Mouse (Mus musculus): ENCODE results near the gene Smim8. TPM values are rescaled to one million over a fixed set of nuclear protein-coding genes. Genes with fewer than 3 reads are reported as not detected.
"Not testable (repeated sequence)": the region's sequence is repeated elsewhere in the genome, so short reads cannot be mapped to it uniquely, and the experiment has no call there.

The Smim8 gene
- polyA plus RNA-seq, 1 experiment from 2014 or later, result 43.4 TPM

GRCm38 (mm10) chr4:34725710-34726109 lies 52.5 kb downstream of the Smim8 start:
- H3K9me3 ChIP-seq (replicated peaks; ENCODE audit: control insufficient read depth, low read length); H3K9ac ChIP-seq (ENCODE audit: low read length); H3K4me3 ChIP-seq (replicated peaks; ENCODE audit: low read length); ATAC-seq (ENCODE audit: insufficient read depth, low FRiP score); H3K27me3 ChIP-seq (ENCODE audit: control insufficient read depth, insufficient read depth, low read length); H3K4me2 ChIP-seq (ENCODE audit: low read depth, low read length); H3K27ac ChIP-seq (ENCODE audit: low read length); H3K36me3 ChIP-seq (ENCODE audit: control insufficient read depth, insufficient read depth, low read length); H3K4me1 ChIP-seq (ENCODE audit: control insufficient read depth, insufficient read depth, low read length): not testable (repeated sequence)
- 84% methylated on average over 3 of the region's 3 CpGs for WGBS

GRCm38 (mm10) chr4:34724306-34724705 lies 53.9 kb downstream of the Smim8 start:
- Histone ChIP-seq H3K9ac (ENCODE audit: low read length) (no peak overlapping the region), H3K4me1 (ENCODE audit: control insufficient read depth, insufficient read depth, low read length) (no peaks in the 10 kb centered on the region), H3K27ac (ENCODE audit: low read length) (no peak overlapping the region), H3K4me3 (replicated peaks; ENCODE audit: low read length) (no peak overlapping the region), H3K27me3 (ENCODE audit: control insufficient read depth, insufficient read depth, low read length) (no peaks in the 10 kb centered on the region; the same call in 1 of the 2 replicates), H3K9me3 (replicated peaks; ENCODE audit: control insufficient read depth, low read length) (0 out of 2 replicates have a peak, but pooled peaks cover 5% of the 10 kb centered on the region), H3K36me3 (ENCODE audit: control insufficient read depth, insufficient read depth, low read length) (no peaks in the 10 kb centered on the region), H3K4me2 (ENCODE audit: low read depth, low read length) (no peak overlapping the region)
- ATAC-seq (ENCODE audit: insufficient read depth, low FRiP score), result no peak
- WGBS, result 65% methylated on average over 4 of the region's 4 CpGs

GRCm38 (mm10) chr4:34723186-34723585 lies 55.0 kb downstream of the Smim8 start:
- 62% methylated on average over 4 of the region's 4 CpGs for WGBS
- Histone ChIP-seq H3K27ac (ENCODE audit: low read length) (no peak overlapping the region), H3K4me3 (replicated peaks; ENCODE audit: low read length) (no peak overlapping the region), H3K4me2 (ENCODE audit: low read depth, low read length) (no peak overlapping the region), H3K4me1 (ENCODE audit: control insufficient read depth, insufficient read depth, low read length) (no peaks in the 10 kb centered on the region), H3K27me3 (ENCODE audit: control insufficient read depth, insufficient read depth, low read length) (no peaks in the 10 kb centered on the region; the same call in 1 of the 2 replicates), H3K36me3 (ENCODE audit: control insufficient read depth, insufficient read depth, low read length) (no peaks in the 10 kb centered on the region), H3K9ac (ENCODE audit: low read length) (no peak overlapping the region), H3K9me3 (replicated peaks; ENCODE audit: control insufficient read depth, low read length) (0 out of 2 replicates have a peak, but pooled peaks cover 9% of the 10 kb centered on the region)
- no peak for ATAC-seq (ENCODE audit: insufficient read depth, low FRiP score)

- no peaks in the 10 kb centered on the region for H3K36me3 ChIP-seq (ENCODE audit: control insufficient read depth, insufficient read depth, low read length)
- H3K27me3 ChIP-seq (ENCODE audit: control insufficient read depth, insufficient read depth, low read length), result no peaks in the 10 kb centered on the region
- ATAC-seq (ENCODE audit: insufficient read depth, low FRiP score), result no peak
- H3K4me1 ChIP-seq (ENCODE audit: control insufficient read depth, insufficient read depth, low read length), result no peaks in the 10 kb centered on the region
- 0 out of 2 replicates have a peak, but pooled peaks cover 9% of the 10 kb centered on the region for H3K9me3 ChIP-seq (replicated peaks; ENCODE audit: control insufficient read depth, low read length)
- no peak overlapping the region for H3K4me2 ChIP-seq (ENCODE audit: low read depth, low read length)
- no peak overlapping the region for H3K27ac ChIP-seq (ENCODE audit: low read length)
- WGBS, result 86% methylated on average over 7 of the region's 7 CpGs
- no peak overlapping the region for H3K4me3 ChIP-seq (replicated peaks; ENCODE audit: low read length)
- no peak overlapping the region for H3K9ac ChIP-seq (ENCODE audit: low read length)
Observed at GRCm38 (mm10) chr4:34720127-34720895, 57.9 kb downstream of the Smim8 start.

- no peak overlapping the region for H3K4me2 ChIP-seq (ENCODE audit: low read depth, low read length)
- WGBS, result 96% methylated on average over 12 of the region's 12 CpGs
- no peak for ATAC-seq (ENCODE audit: insufficient read depth, low FRiP score)
Observed at GRCm38 (mm10) chr4:34719421-34719820, 58.8 kb downstream of the Smim8 start.

More at GRCm38 (mm10) chr4:34719421-34719820, 58.8 kb downstream of the Smim8 start:
- Histone ChIP-seq H3K27ac (ENCODE audit: low read length) (no peak overlapping the region), H3K27me3 (ENCODE audit: control insufficient read depth, insufficient read depth, low read length) (no peaks in the 10 kb centered on the region), H3K36me3 (ENCODE audit: control insufficient read depth, insufficient read depth, low read length) (no peaks in the 10 kb centered on the region), H3K9me3 (replicated peaks; ENCODE audit: control insufficient read depth, low read length) (0 out of 2 replicates have a peak, but pooled peaks cover 9% of the 10 kb centered on the region), H3K4me3 (replicated peaks; ENCODE audit: low read length) (no peak overlapping the region), H3K9ac (ENCODE audit: low read length) (no peak overlapping the region), H3K4me1 (ENCODE audit: control insufficient read depth, insufficient read depth, low read length) (no peaks in the 10 kb centered on the region)

Other genes with a start within 250 kb of the Smim8 start
- 12.2 and 14.7 TPM in 2 replicates for gene Akirin2, start 227.5 kb downstream of the Smim8 start, polyA plus RNA-seq (2015; fragmentation: Nextera tagmentation; extraction: Ambion mirVana)
- gene Orc3, start 163.5 kb downstream of the Smim8 start, polyA plus RNA-seq (2015; fragmentation: Nextera tagmentation; extraction: Ambion mirVana), result 72.2 and 77.5 TPM in 2 replicates
- 68.2 and 68.8 TPM in 2 replicates for gene Rars2, start 163.5 kb downstream of the Smim8 start, polyA plus RNA-seq (2015; fragmentation: Nextera tagmentation; extraction: Ambion mirVana)
- 67.3 and 84.3 TPM in 2 replicates for gene Slc35a1, start 91.0 kb downstream of the Smim8 start, polyA plus RNA-seq (2015; fragmentation: Nextera tagmentation; extraction: Ambion mirVana)
- 0.25 and 0.64 TPM in 2 replicates for gene Cfap206, start 48.2 kb downstream of the Smim8 start, polyA plus RNA-seq (2015; fragmentation: Nextera tagmentation; extraction: Ambion mirVana)
- not detected in 2 replicates for gene Gm136, start 22.2 kb downstream of the Smim8 start, polyA plus RNA-seq (2015; fragmentation: Nextera tagmentation; extraction: Ambion mirVana)
- gene Zfp292, start 104.5 kb upstream of the Smim8 start, polyA plus RNA-seq (2015; fragmentation: Nextera tagmentation; extraction: Ambion mirVana), result 14.0 and 14.8 TPM in 2 replicates
- not detected in 2 replicates for gene Cga, start 115.4 kb upstream of the Smim8 start, polyA plus RNA-seq (2015; fragmentation: Nextera tagmentation; extraction: Ambion mirVana)